Mouse (Mus musculus) olfactory bulb, adult 2 months (tissue): ENCODE results near the gene Lpin1.

Experiments used
- CTCF ChIP-seq: fragments of 200-500 bp; IDR thresholded peaks from 2 replicates; pipeline ENCODE4 v1.5.1; 2012; ENCODE audit warnings: low read depth, mild to moderate bottlenecking, low read length, moderate library complexity; ENCODE audit not compliant: insufficient read depth
- POLR2A ChIP-seq: fragments of 200-500 bp; IDR thresholded peaks from 2 replicates; pipeline ENCODE4 v1.6.1; 2012; ENCODE audit warnings: mild to moderate bottlenecking, low read depth, low read length, moderate library complexity; ENCODE audit not compliant: insufficient read depth

DNA sequence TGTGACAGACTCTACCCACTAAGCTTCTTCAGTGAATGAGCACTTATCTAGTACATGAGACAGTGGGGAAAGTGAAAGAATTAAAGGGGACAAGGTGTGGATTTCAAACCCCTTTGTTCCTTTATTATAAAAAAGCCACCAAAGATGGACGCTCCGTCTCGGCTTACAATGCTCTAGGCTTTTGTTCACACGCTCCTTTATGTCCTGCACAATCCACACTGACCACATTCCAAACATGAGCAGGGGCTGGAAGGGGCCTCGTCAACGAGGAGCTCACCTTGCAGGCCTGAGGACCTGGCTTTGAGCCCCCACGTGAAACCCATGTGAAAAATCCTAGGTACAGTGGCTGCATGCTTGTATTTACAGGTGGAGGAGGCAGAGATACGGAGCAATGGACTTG, 33.9 kb upstream of the Lpin1 start:
- no peak for TF ChIP-seq POLR2A
- TF ChIP-seq CTCF = no peak
